Mouse (Mus musculus): ENCODE results near the gene Ube2z.
"Not testable (repeated sequence)": the region's sequence is repeated elsewhere in the genome, so short reads cannot be mapped to it uniquely, and the experiment has no call there.

Gene Ube2z

GRCm38 (mm10) chr11:96065215-96065911 lies at the start of gene Ube2z:
Ube2z (minus strand) TSS chr11:96065388.
- peak; percentile 93 for DNase-seq (ENCODE audit: low spot score)

DNA sequence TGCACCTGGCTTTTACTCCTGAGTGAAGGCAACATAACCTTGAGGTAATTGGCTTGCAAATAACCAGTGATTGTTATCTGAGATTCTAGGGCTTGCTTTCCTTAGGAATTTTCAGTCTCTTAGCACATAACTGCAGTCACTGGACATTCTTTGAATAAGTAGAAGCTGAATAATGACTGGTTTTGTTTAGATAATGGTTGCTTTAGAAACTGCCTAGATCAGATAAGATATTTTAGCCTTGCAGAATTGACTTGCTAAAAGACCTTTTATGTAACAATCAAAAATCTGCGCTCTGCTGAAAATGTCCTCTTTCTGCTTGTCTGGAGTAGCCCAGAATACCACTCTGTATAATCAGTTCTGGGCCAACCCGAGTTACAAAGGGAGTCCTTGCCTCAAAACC lies 48.9 kb upstream of the Ube2z start:
- DNase-seq (ENCODE audit: low spot score) = no peak

DNA sequence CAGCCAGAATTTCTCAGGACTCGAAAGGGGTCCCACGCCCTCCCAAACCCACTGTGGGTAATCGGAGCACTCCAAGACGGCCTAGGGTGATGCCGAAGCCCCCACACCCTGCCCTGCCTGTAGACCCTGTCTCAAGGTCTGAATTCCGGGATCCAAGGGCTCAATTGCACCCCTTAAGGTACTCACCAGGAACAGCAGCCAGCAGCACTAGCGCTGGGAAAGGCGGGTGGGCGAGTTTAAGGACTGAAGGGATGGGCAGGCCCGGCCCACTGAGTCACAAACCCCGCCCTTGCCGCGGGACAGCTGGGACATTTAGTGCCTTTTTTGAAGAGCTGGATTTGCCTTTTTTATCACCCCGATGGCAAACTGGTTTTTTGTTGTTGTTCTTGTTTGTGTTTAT lies 46.6 kb upstream of the Ube2z start, which contains the start of gene Calcoco2:
Gene Calcoco2 (minus strand): TSS at position 214 of the 400 bp plus-strand sequence.
- DNase-seq (ENCODE audit: low spot score) = no peak

GRCm38 (mm10) chr11:96110950-96111349 lies 45.8 kb upstream of the Ube2z start:
- not testable (repeated sequence) for DNase-seq (ENCODE audit: low spot score)

DNA sequence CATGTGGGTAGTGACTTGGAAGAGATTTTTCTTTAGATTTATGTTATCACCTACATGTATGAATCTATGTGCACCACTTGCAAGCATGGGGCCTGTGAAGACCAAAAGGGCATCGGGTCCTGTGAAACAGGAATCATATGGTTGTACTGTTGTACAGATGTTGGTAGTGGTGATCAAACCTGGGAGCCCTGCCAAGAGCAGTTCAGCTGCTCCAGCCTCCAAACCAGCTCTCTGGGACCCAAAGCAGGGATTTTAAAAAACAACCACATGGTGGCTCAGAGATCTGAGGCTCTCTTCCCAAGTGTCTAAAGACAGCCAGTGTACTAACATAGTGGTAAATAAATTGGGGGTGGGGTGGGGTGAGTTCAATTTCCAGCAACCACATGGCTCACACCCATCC lies 43.2 kb upstream of the Ube2z start:
- DNase-seq (ENCODE audit: low spot score) = no peak

DNA sequence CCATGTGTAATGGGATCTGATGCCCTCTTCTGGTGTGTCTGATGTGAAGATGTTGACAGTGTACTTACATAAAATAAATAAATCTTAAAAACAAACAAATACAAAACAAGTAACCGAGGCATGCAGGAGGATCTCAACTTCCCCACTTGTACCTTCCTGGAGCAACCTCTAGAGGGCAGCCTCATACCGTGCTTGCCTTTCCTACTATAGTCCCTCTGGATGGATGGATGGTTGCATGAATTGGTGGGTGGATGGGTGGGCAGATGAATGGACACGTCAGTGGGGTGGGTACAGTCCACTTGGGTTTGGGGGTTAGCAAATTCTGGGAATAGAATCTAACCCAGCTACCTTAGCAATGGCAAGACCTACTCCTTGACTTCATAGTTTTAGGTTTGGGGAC lies 28.2 kb upstream of the Ube2z start:
- no peak for DNase-seq (ENCODE audit: low spot score)

DNA sequence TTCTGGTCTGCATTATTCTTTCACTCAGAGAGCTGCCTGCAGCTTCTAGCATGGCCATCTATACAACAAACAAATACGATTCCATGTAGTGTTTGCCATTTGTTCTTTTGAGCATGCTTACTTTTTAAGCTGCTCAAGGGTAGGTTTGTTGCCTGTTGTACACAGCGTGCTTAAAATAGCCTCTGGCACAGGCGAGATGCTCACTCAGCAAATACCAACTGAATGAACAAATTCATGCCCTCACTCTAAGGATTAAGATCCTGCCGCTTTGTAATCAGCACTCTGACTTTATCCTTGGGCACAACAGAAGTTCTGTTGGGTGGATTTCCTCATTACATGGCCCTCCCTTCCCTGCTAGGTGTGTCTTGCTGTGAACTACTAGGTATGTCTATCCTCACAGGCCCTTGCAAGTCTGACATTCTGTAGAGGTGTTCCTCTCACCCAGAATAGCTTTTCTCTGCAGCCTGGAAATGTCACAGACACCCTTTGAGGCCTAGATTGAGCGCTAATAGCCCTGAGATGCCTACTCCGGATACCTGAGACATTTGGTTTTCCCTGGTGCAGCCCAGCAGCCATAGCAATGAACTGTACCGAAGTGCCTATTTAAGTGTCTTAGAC lies 27.6 kb upstream of the Ube2z start:
- no peak for DNase-seq (ENCODE audit: low spot score)

DNA sequence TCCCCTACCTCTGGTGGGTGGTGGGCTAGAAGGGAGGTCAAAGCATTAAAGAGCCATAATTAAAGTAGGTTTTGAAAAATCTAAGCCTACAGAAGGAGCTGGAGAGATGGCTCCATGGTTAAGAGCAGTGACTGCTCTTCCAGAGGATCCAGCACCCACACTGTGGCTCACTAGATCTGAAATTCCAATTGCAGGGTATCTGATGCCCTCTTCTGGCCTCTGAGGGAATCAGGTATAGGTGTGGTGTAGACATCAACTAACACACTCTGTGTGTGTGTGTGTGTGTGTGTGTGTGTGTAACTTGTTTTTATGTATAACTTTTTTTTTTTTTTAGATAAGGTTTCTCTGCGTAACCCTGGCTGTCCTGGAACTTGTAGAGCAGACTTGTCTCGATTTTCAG lies 25.9 kb upstream of the Ube2z start:
- DNase-seq (ENCODE audit: low spot score) = no peak

- DNase-seq (ENCODE audit: low spot score) = no peak
Observed at GRCm38 (mm10) chr11:96087981-96088380, 22.8 kb upstream of the Ube2z start.

- DNase-seq (ENCODE audit: low spot score) = no peak
Observed at GRCm38 (mm10) chr11:96082682-96083081, 17.5 kb upstream of the Ube2z start.

GRCm38 (mm10) chr11:96080736-96081135 lies 15.5 kb upstream of the Ube2z start:
- DNase-seq (ENCODE audit: low spot score) = no peak

- DNase-seq (ENCODE audit: low spot score) = no peak
Observed at GRCm38 (mm10) chr11:96076221-96077105, 11.3 kb upstream of the Ube2z start.

GRCm38 (mm10) chr11:96075509-96076220 lies 10.5 kb upstream of the Ube2z start, which contains the start of gene Atp5g1:
Atp5g1 (minus strand) TSS chr11:96075670.
- peak; percentile 99 for DNase-seq (ENCODE audit: low spot score)

GRCm38 (mm10) chr11:96075177-96075508 lies 10.0 kb upstream of the Ube2z start:
- no peak for DNase-seq (ENCODE audit: low spot score)

GRCm38 (mm10) chr11:96074351-96075176 lies 9.4 kb upstream of the Ube2z start:
- DNase-seq (ENCODE audit: low spot score) = no peak

- no peak for DNase-seq (ENCODE audit: low spot score)
Observed at GRCm38 (mm10) chr11:96073295-96073993, 8.3 kb upstream of the Ube2z start.

DNA sequence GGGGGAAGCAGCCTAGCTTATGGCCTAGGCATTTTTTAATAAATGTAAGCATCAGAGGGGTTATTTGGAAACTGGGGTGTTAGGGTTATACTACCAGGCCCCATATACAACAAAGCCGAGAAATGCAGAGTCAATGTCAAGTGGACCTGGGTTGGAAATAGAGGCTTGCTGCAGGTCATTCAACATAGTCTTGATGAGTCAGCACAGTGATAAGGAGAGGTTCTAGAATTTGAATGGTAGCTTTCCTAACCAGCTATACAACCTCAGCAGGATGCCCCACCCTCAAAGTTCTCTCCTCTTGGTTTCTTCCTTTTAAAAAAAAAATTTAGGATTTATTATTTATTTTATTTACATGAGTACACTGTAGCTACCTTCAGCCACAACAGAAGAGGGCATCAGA lies 5.8 kb upstream of the Ube2z start:
- no peak for DNase-seq (ENCODE audit: low spot score)

DNA sequence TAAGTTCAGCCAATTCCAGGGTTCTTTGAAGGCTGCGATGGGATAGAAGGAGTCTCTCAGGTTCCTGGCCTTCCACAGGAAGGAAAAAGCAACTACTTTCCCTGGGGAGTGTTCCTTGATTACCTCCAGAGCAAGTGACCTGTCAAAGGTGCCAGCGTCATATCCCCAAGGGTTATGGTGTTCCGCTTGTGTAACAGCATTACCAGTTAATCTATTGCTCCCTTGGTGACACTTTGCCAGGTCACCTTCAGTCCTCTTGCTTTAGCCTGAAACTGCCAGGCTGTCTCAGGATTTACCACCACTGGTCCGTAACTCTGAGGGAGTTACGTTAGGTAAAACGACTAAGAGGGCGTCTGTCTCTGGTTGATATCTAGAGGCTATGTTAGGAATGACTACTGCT lies 5.2 kb upstream of the Ube2z start:
- DNase-seq (ENCODE audit: low spot score) = no peak

GRCm38 (mm10) chr11:96068231-96068630 lies 3.0 kb upstream of the Ube2z start:
- no peak for DNase-seq (ENCODE audit: low spot score)

DNA sequence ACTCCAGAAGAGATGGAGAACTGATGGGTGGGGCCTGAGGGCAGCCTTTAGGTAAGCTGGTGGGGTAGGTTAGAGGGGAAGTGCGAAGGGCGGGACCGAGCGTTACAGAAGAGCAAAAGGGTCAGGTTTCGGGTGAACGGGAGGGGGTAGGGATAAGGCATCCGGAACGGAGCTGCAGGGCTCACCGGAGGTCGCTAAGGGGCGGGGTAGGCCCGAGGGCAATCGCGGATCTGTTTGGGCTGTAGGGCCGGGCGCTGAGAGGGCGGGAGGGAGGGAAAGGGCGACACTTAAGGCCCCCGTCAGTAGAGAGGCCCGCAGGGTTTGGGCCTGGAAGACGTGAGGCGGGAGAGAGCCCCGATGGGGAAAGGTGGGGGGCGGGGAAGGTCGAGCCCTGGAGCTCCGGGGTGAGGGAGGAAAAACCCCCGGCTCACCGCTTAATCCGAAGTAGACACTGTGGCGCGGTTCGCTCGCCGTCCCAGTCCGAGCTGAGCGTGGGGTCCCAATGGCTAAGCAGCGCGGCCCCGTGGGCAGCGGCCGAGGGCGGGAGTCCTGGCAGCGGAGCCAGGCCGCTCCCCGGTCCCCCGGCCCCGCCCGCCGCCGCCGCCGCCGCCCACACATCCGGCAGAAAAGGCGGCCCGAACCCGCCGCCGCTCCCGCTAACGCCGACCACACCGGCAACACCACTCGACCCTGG lies 520 bp downstream of the Ube2z start:
- no peak for DNase-seq (ENCODE audit: low spot score)

Measured in left cerebral cortex, adult 11 months (tissue).